11 mouse cellular contexts compared by ENCODE assay signal in genomic region chrX:153528399-153528798, GRCm38 (mm10). TPM values are rescaled to one million over a fixed set of nuclear protein-coding genes. Genes with fewer than 3 reads are reported as not detected.
A peak's percentile ranks its signal among the peaks of the same experiment; 100 is the strongest.
DNase-seq lines count a peak whose midpoint lies in the region; ATAC-seq and TF ChIP-seq lines count a peak whose summit lies in the region.
"Had no signal": no experiment of that assay in that cellular context is flagged by ENCODE, and none has a peak within 500 bp of the region (broad histone marks: within the 10 kb centered on the region; RNA-seq: fewer than 3 reads in every experiment).

No protein-coding gene starts in this region.

- no peaks in the 10 kb centered on the region for H3K36me3 ChIP-seq in lung, postnatal 0 days (ENCODE audit: insufficient read depth, low read length)
- H3K36me3 ChIP-seq in splenic B cell, adult 2 months (ENCODE audit: control insufficient read depth, insufficient read depth, low read length, poor library complexity, severe bottlenecking) = no peaks in the 10 kb centered on the region
- no peaks in the 10 kb centered on the region for H3K36me3 ChIP-seq in intestine, embryonic 16.5 days (ENCODE audit: control insufficient read depth, insufficient read depth, low read length)

- intact Hi-C loops in gastrocnemius, adult 2 months (cut with DNase I) = no loop called here

- H3K4me1 ChIP-seq in lung, postnatal 0 days (ENCODE audit: insufficient read depth, low read depth, low read length) = no peaks in the 10 kb centered on the region
- H3K4me1 ChIP-seq in intestine, embryonic 16.5 days (ENCODE audit: control insufficient read depth, insufficient read depth, low read length) = no peaks in the 10 kb centered on the region

- H3K27me3 ChIP-seq in lung, postnatal 0 days (replicated peaks; ENCODE audit: insufficient read depth, low read length) = no peaks in the 10 kb centered on the region
- H3K27me3 ChIP-seq in splenic B cell, adult 2 months (ENCODE audit: control insufficient read depth, insufficient read depth, low read length, poor library complexity, severe bottlenecking) = no peaks in the 10 kb centered on the region
- no peaks in the 10 kb centered on the region for H3K27me3 ChIP-seq in intestine, embryonic 16.5 days (replicated peaks; ENCODE audit: control insufficient read depth, insufficient read depth, low read length)

- no peak overlapping the region for H3K9ac ChIP-seq in lung, postnatal 0 days (replicated peaks; ENCODE audit: low read depth)
- H3K9ac ChIP-seq in intestine, embryonic 16.5 days (ENCODE audit: low read depth, low read length) = no peak overlapping the region

- TF ChIP-seq CTCF in gastrocnemius, adult 2 months (IDR thresholded peaks at IDR 0.05) = peak; percentile 49
- peak; percentile 53 for TF ChIP-seq CTCF in lung, postnatal 0 days (IDR thresholded peaks at IDR 0.05)

- H3K9me3 ChIP-seq in lung, postnatal 0 days (ENCODE audit: low read length) = no peaks in the 10 kb centered on the region
- H3K9me3 ChIP-seq in intestine, embryonic 16.5 days (ENCODE audit: control insufficient read depth, low read length) = no peaks in the 10 kb centered on the region

- DNase-seq in gastrocnemius, adult 2 months = peak; percentile 10
- DNase-seq in gastrocnemius, adult 8-10 months (ENCODE audit: low spot score in 2 of 2) = no peak
- DNase-seq in lung, postnatal 0 days (ENCODE audit: low spot score) = peak; percentile 20
- DNase-seq in lung, adult 18-20 months = no peak
- peak; percentile 52 for DNase-seq in embryo, embryonic 10.5 days (ENCODE audit: low spot score)
- DNase-seq in splenic B cell, adult 2 months (ENCODE audit: low read depth, low spot score) = peak; percentile 0
- DNase-seq in urinary bladder, postnatal 25 days (ENCODE audit: low spot score) = no peak

- 5% methylated on average over 2 of the region's 2 CpGs for WGBS in lung, postnatal 0 days
- WGBS in intestine, embryonic 16.5 days = 17% methylated on average over 2 of the region's 2 CpGs

- H3K27ac ChIP-seq in gastrocnemius, adult 2 months = no peak overlapping the region
- no peak overlapping the region for H3K27ac ChIP-seq in lung, postnatal 0 days (ENCODE audit: low read length)
- H3K27ac ChIP-seq in intestine, embryonic 16.5 days (ENCODE audit: low read length) = no peak overlapping the region

- H3K4me2 ChIP-seq in lung, postnatal 0 days (replicated peaks; ENCODE audit: low read depth, low read length) = no peak overlapping the region
- no peak overlapping the region for H3K4me2 ChIP-seq in intestine, embryonic 16.5 days (ENCODE audit: low read depth, low read length)

- TF ChIP-seq EP300 in lung, postnatal 0 days (IDR thresholded peaks at IDR 0.05) = no peak

- no peak overlapping the region for H3K4me3 ChIP-seq in gastrocnemius, adult 2 months
- no peak overlapping the region for H3K4me3 ChIP-seq in lung, postnatal 0 days (ENCODE audit: low read depth, low read length)
- no peak overlapping the region for H3K4me3 ChIP-seq in intestine, embryonic 16.5 days (ENCODE audit: low read length)

- ATAC-seq in lung, postnatal 0 days = no peak
- no peak for ATAC-seq in intestine, embryonic 16.5 days

RNA-seq across cellular contexts. Expression of gene Cypt3, which starts 30.0 kb away (rescaled TPM):
- total RNA-seq in gastrocnemius, adult 2 months (2021) = not detected
- not detected for total RNA-seq in gastrocnemius, adult 8-10 months (2022)
- not detected in 2 replicates for polyA plus RNA-seq in lung, postnatal 0 days (2015; fragmentation: Nextera tagmentation; extraction: Ambion mirVana)
- polyA plus RNA-seq in intestine, embryonic 16.5 days (2015; fragmentation: Nextera tagmentation; extraction: Ambion mirVana) = not detected in 2 replicates
- polyA plus RNA-seq: heart, embryonic 14.5 days; lung, embryonic 16.5 days; stomach, embryonic 16.5 days had no signal

RNA-seq across cellular contexts. Expression of gene Ubqln2, which starts 30.4 kb away (rescaled TPM):
- 10 to 100 TPM; 18.8 to 19.5 TPM for total RNA-seq in gastrocnemius, adult 2 months (2021)
- 10 to 100 TPM; 17.7 to 19.8 (median 18.8) TPM for total RNA-seq in gastrocnemius, adult 8-10 months (2022)
- polyA plus RNA-seq in lung, postnatal 0 days (2015; fragmentation: Nextera tagmentation; extraction: Ambion mirVana) = 8.2 and 8.8 TPM in 2 replicates
- polyA plus RNA-seq in intestine, embryonic 16.5 days (2015; fragmentation: Nextera tagmentation; extraction: Ambion mirVana) = 10.6 and 13.0 TPM in 2 replicates

Comparison
In these comparisons a context has a peak if more than half of its experiments do, and no peak if none do; other contexts are left out.
1. DNase-seq: peak in gastrocnemius, adult 2 months (single experiment), lung, postnatal 0 days (single experiment), embryo, embryonic 10.5 days (single experiment) and splenic B cell, adult 2 months (single experiment); none in gastrocnemius, adult 8-10 months (0 of 2), lung, adult 18-20 months (0 of 2) and urinary bladder, postnatal 25 days (single experiment).